In genomic region chr19:19421706-19422105, GRCm38 (mm10) we compare ENCODE assay signal across 19 mouse cellular contexts.
DNase-seq lines count a peak whose midpoint lies in the region; ATAC-seq lines count a peak whose summit lies in the region.
"Had no signal": no experiment of that assay in that cellular context is flagged by ENCODE, and none has a peak within 500 bp of the region (broad histone marks: within the 10 kb centered on the region; RNA-seq: fewer than 3 reads in every experiment).

No protein-coding gene starts in this region.

- H3K4me1 ChIP-seq in embryonic facial prominence, embryonic 14.5 days (ENCODE audit: control insufficient read depth, insufficient read depth, low read length): no peaks in the 10 kb centered on the region
- H3K4me1 ChIP-seq in embryonic facial prominence, embryonic 10.5 days: no peaks in the 10 kb centered on the region
- H3K4me1 ChIP-seq in heart, embryonic 13.5 days: peaks cover 10% of the 10 kb centered on the region
- H3K4me1 ChIP-seq: forebrain, embryonic 15.5 days; hindbrain, embryonic 12.5 days; liver, embryonic 13.5 days had no signal

- peak; percentile 2 for DNase-seq in embryonic facial prominence, embryonic 14.5 days (ENCODE audit: low spot score)
- DNase-seq in embryonic facial prominence, embryonic 10.5 days (ENCODE audit: low spot score): no peak
- no peak for DNase-seq in heart, adult 18-20 months
- peak; percentile 10 for DNase-seq in left cerebral cortex, postnatal 4 days
- DNase-seq in left cerebral cortex, adult 9 months (ENCODE audit: low spot score in 2 of 2): no peak
- peak; percentile 10 for DNase-seq in heart, postnatal 4 days
- DNase-seq: adrenal gland, postnatal 10 days; cerebellum, adult 2 months; gastrocnemius, adult 2 months; kidney, postnatal 25 days; liver, embryonic 13.5 days; thymus, adult 18-20 months; thymus, postnatal 36 days had no signal

- H3K4me2 ChIP-seq in embryonic facial prominence, embryonic 14.5 days (ENCODE audit: low read depth, low read length): no peak overlapping the region
- H3K4me2 ChIP-seq in heart, embryonic 13.5 days: peak overlapping the region; percentile 44
- H3K4me2 ChIP-seq: forebrain, embryonic 15.5 days; hindbrain, embryonic 12.5 days; liver, embryonic 13.5 days; midbrain, embryonic 11.5 days had no signal

- H3K4me3 ChIP-seq in embryonic facial prominence, embryonic 14.5 days (ENCODE audit: low read depth, low read length): no peak overlapping the region
- H3K4me3 ChIP-seq in embryonic facial prominence, embryonic 10.5 days: no peak overlapping the region
- no peak overlapping the region for H3K4me3 ChIP-seq in heart, embryonic 13.5 days
- H3K4me3 ChIP-seq: forebrain, embryonic 15.5 days; gastrocnemius, adult 2 months; hindbrain, embryonic 12.5 days; layer of hippocampus, adult 2 months; liver, embryonic 13.5 days had no signal

- H3K9me3 ChIP-seq in embryonic facial prominence, embryonic 14.5 days (ENCODE audit: control insufficient read depth, low read length): no peaks in the 10 kb centered on the region
- no peaks in the 10 kb centered on the region for H3K9me3 ChIP-seq in embryonic facial prominence, embryonic 10.5 days
- H3K9me3 ChIP-seq in heart, embryonic 13.5 days: no peaks in the 10 kb centered on the region
- H3K9me3 ChIP-seq: forebrain, embryonic 15.5 days; hindbrain, embryonic 12.5 days; liver, embryonic 13.5 days had no signal

- H3K36me3 ChIP-seq in embryonic facial prominence, embryonic 14.5 days (ENCODE audit: control insufficient read depth, insufficient read depth, low read length): no peaks in the 10 kb centered on the region
- no peaks in the 10 kb centered on the region for H3K36me3 ChIP-seq in embryonic facial prominence, embryonic 10.5 days (replicated peaks)
- no peaks in the 10 kb centered on the region for H3K36me3 ChIP-seq in heart, embryonic 13.5 days
- H3K36me3 ChIP-seq: forebrain, embryonic 15.5 days; hindbrain, embryonic 12.5 days; liver, embryonic 13.5 days had no signal

- no peaks in the 10 kb centered on the region for H3K27me3 ChIP-seq in embryonic facial prominence, embryonic 14.5 days (replicated peaks; ENCODE audit: control insufficient read depth, insufficient read depth, low read length)
- H3K27me3 ChIP-seq in embryonic facial prominence, embryonic 10.5 days (replicated peaks; ENCODE audit: low read depth, poor library complexity, severe bottlenecking): no peaks in the 10 kb centered on the region
- no peaks in the 10 kb centered on the region for H3K27me3 ChIP-seq in heart, embryonic 13.5 days (replicated peaks)
- H3K27me3 ChIP-seq: forebrain, embryonic 15.5 days; hindbrain, embryonic 12.5 days; liver, embryonic 13.5 days had no signal

- ATAC-seq in embryonic facial prominence, embryonic 14.5 days (ENCODE audit: low read depth): no peak
- no peak for ATAC-seq in heart, embryonic 13.5 days (ENCODE audit: extremely low read depth, insufficient number of reproducible peaks, low FRiP score, low TSS enrichment)
- ATAC-seq: forebrain, embryonic 15.5 days; intestine, postnatal 0 days had no signal

- no peak overlapping the region for H3K27ac ChIP-seq in embryonic facial prominence, embryonic 14.5 days (replicated peaks; ENCODE audit: low read depth, low read length)
- H3K27ac ChIP-seq in embryonic facial prominence, embryonic 10.5 days (replicated peaks): no peak overlapping the region
- peak overlapping the region; percentile 53 for H3K27ac ChIP-seq in heart, embryonic 13.5 days (replicated peaks)
- H3K27ac ChIP-seq: forebrain, embryonic 15.5 days; gastrocnemius, adult 2 months; hindbrain, embryonic 12.5 days; layer of hippocampus, adult 2 months; liver, embryonic 13.5 days had no signal

- no peak overlapping the region for H3K9ac ChIP-seq in embryonic facial prominence, embryonic 14.5 days (ENCODE audit: low read depth, low read length)
- H3K9ac ChIP-seq in heart, embryonic 13.5 days: no peak overlapping the region
- H3K9ac ChIP-seq: forebrain, embryonic 15.5 days; hindbrain, embryonic 12.5 days; liver, embryonic 13.5 days had no signal

- intact Hi-C loops in left cerebral cortex, postnatal 4 days (cut with DNase I): no loop called here

- 62% methylated on average over 6 of the region's 6 CpGs for WGBS in embryonic facial prominence, embryonic 14.5 days
- WGBS in embryonic facial prominence, embryonic 10.5 days: 83% methylated on average over 6 of the region's 6 CpGs
- WGBS in heart, embryonic 13.5 days: 37% methylated on average over 6 of the region's 6 CpGs

Comparison
In these comparisons a context has a peak if more than half of its experiments do, and no peak if none do; other contexts are left out.
1. DNase-seq: peak in embryonic facial prominence, embryonic 14.5 days (single experiment), left cerebral cortex, postnatal 4 days (single experiment) and heart, postnatal 4 days (single experiment); none in embryonic facial prominence, embryonic 10.5 days (single experiment), heart, adult 18-20 months (0 of 2) and left cerebral cortex, adult 9 months (0 of 2).